ENCODE assay signal across 19 mouse cellular contexts in the genomic region with DNA sequence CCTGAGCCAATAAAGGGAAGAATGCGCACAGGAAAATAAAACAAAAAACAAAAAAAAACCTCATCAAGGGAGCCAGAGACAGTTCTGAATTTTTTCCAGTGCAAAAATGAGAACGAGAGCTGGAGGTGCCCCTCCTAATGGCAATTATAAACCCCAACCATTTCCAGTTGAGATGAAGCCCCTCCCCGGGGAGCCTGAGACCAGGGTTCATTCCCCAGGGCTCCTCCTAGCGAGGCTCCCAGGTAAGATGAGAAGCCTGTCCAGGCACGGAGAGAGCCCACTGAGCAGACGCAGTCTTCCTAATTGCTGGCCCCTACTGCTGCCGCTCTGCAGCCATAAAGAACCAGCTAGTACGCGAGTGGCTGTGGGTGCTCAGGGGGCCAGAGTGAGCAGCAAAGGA.
"Had no signal": no experiment of that assay in that cellular context is flagged by ENCODE, and none has a peak within 500 bp of the region (broad histone marks: within the 10 kb centered on the region; RNA-seq: fewer than 3 reads in every experiment).

No protein-coding gene starts in this region.

- H3K4me2 ChIP-seq: liver, embryonic 13.5 days; lung, embryonic 14.5 days; midbrain, embryonic 12.5 days had no signal

- H3K36me3 ChIP-seq: liver, embryonic 13.5 days; midbrain, embryonic 12.5 days had no signal

- H3K4me3 ChIP-seq: left cerebral cortex, adult 2 months; liver, embryonic 13.5 days; midbrain, embryonic 12.5 days had no signal

- H3K27me3 ChIP-seq: liver, embryonic 13.5 days; midbrain, embryonic 12.5 days had no signal

- H3K9me3 ChIP-seq: liver, embryonic 13.5 days; midbrain, embryonic 12.5 days had no signal

- H3K4me1 ChIP-seq: liver, embryonic 13.5 days; midbrain, embryonic 12.5 days had no signal

- H3K9ac ChIP-seq: liver, embryonic 13.5 days; lung, embryonic 14.5 days; midbrain, embryonic 12.5 days had no signal

- DNase-seq: kidney, adult 11 months; kidney, adult 9 months; kidney, postnatal 25 days; layer of hippocampus, postnatal 36 days; liver, embryonic 13.5 days; lung, embryonic 14.5 days; right cerebral cortex, adult 18-20 months; right cerebral cortex, postnatal 14 days; right cerebral cortex, postnatal 4 days; thymus, adult 2 months; thymus, postnatal 14 days; thymus, postnatal 4 days had no signal

- ATAC-seq: lung, postnatal 0 days; midbrain, embryonic 16.5 days had no signal

- H3K27ac ChIP-seq: kidney, postnatal 0 days; left cerebral cortex, adult 2 months; liver, embryonic 13.5 days; macrophage; midbrain, embryonic 12.5 days; stomach, postnatal 0 days had no signal
